Mouse (Mus musculus): ENCODE data around the gene Arap2. TPM values are rescaled to one million over a fixed set of nuclear protein-coding genes. Genes with fewer than 3 reads are reported as not detected.

Arap2 gene
- total RNA-seq (2014; fragmentation: Nextera tagmentation) (53.5 and 76.2 TPM in 2 replicates), total RNA-seq (2017) (45.7 and 57.2 TPM in 2 replicates)

GRCm38 (mm10) chr5:62765784-62766701 is at the start of gene Arap2:
TSS of gene Arap2 (minus strand) at chr5:62766159.
- ATAC-seq (replicated peaks; ENCODE audit: poor library complexity, severe bottlenecking), result peak; percentile 57

GRCm38 (mm10) chr5:62815741-62816140 is 49.8 kb upstream of the Arap2 start:
- peak; percentile 97 for ATAC-seq (replicated peaks; ENCODE audit: poor library complexity, severe bottlenecking)

- ATAC-seq (replicated peaks; ENCODE audit: poor library complexity, severe bottlenecking), result 0 out of 2 replicates have a peak, but pooled peaks have one; percentile 20
These were observed 48.1 kb upstream of the Arap2 start for GRCm38 (mm10) chr5:62814072-62814414.

- no peak for ATAC-seq (replicated peaks; ENCODE audit: poor library complexity, severe bottlenecking)
These were observed 47.6 kb upstream of the Arap2 start, which contains the start of gene Dthd1 for GRCm38 (mm10) chr5:62813402-62814071. TSS of gene Dthd1 (plus strand) at chr5:62813823.

- no peak for ATAC-seq (replicated peaks; ENCODE audit: poor library complexity, severe bottlenecking)
These were observed 26.8 kb upstream of the Arap2 start for GRCm38 (mm10) chr5:62792776-62793175.

GRCm38 (mm10) chr5:62790921-62791564 is 25.1 kb upstream of the Arap2 start:
- ATAC-seq (replicated peaks; ENCODE audit: poor library complexity, severe bottlenecking), result 0 out of 2 replicates have a peak, but pooled peaks have one; percentile 20

- no peak; the same call in 1 of the 2 replicates for ATAC-seq (replicated peaks; ENCODE audit: poor library complexity, severe bottlenecking)
These were observed 20.9 kb upstream of the Arap2 start for GRCm38 (mm10) chr5:62786809-62787208.

GRCm38 (mm10) chr5:62778682-62779081 is 12.7 kb upstream of the Arap2 start:
- ATAC-seq (replicated peaks; ENCODE audit: poor library complexity, severe bottlenecking), result peak; percentile 66

- no peak for ATAC-seq (replicated peaks; ENCODE audit: poor library complexity, severe bottlenecking)
These were observed 11.8 kb upstream of the Arap2 start for GRCm38 (mm10) chr5:62777804-62778203.

- ATAC-seq (replicated peaks; ENCODE audit: poor library complexity, severe bottlenecking), result peak; percentile 81
These were observed 6.0 kb upstream of the Arap2 start for GRCm38 (mm10) chr5:62771775-62772599.

GRCm38 (mm10) chr5:62765459-62765783 is 538 bp downstream of the Arap2 start:
- ATAC-seq (replicated peaks; ENCODE audit: poor library complexity, severe bottlenecking), result no peak; the same call in 1 of the 2 replicates

- ATAC-seq (replicated peaks; ENCODE audit: poor library complexity, severe bottlenecking), result no peak
These were observed 1.8 kb downstream of the Arap2 start for GRCm38 (mm10) chr5:62764161-62764560.

GRCm38 (mm10) chr5:62763046-62763445 is 2.9 kb downstream of the Arap2 start:
- ATAC-seq (replicated peaks; ENCODE audit: poor library complexity, severe bottlenecking), result no peak

- ATAC-seq (replicated peaks; ENCODE audit: poor library complexity, severe bottlenecking), result no peak
These were observed 3.5 kb downstream of the Arap2 start for GRCm38 (mm10) chr5:62762298-62762960.

GRCm38 (mm10) chr5:62760791-62761504 is 5.0 kb downstream of the Arap2 start:
- peak; percentile 25 for ATAC-seq (replicated peaks; ENCODE audit: poor library complexity, severe bottlenecking)

GRCm38 (mm10) chr5:62755808-62756527 is 10.0 kb downstream of the Arap2 start:
- peak; percentile 74 for ATAC-seq (replicated peaks; ENCODE audit: poor library complexity, severe bottlenecking)

- ATAC-seq (replicated peaks; ENCODE audit: poor library complexity, severe bottlenecking), result no peak
These were observed 13.0 kb downstream of the Arap2 start for GRCm38 (mm10) chr5:62752934-62753333.

- ATAC-seq (replicated peaks; ENCODE audit: poor library complexity, severe bottlenecking), result peak; percentile 56
These were observed 14.3 kb downstream of the Arap2 start for GRCm38 (mm10) chr5:62751692-62752091.

All from granulocyte monocyte progenitor cell, adult 5-6 weeks (primary cell).